27 mouse cellular contexts compared by ENCODE assay signal in genomic region chr12:8993231-8993630, GRCm38 (mm10). TPM values are rescaled to one million over a fixed set of nuclear protein-coding genes. Genes with fewer than 3 reads are reported as not detected.
A peak's percentile ranks its signal among the peaks of the same experiment; 100 is the strongest.
DNase-seq lines count a peak whose midpoint lies in the region; ATAC-seq and TF ChIP-seq lines count a peak whose summit lies in the region.
"Had no signal": no experiment of that assay in that cellular context is flagged by ENCODE, and none has a peak within 500 bp of the region (broad histone marks: within the 10 kb centered on the region; RNA-seq: fewer than 3 reads in every experiment).

No protein-coding gene starts in this region.

- TF ChIP-seq EP300 in liver, postnatal 0 days (IDR thresholded peaks at IDR 0.05; ENCODE audit: low read depth), result no peak

- no peak overlapping the region for H3K9ac ChIP-seq in liver, postnatal 0 days (replicated peaks)
- H3K9ac ChIP-seq: embryonic facial prominence, embryonic 13.5 days; embryonic facial prominence, embryonic 15.5 days; forebrain, embryonic 12.5 days had no signal

- DNase-seq in heart, adult 11 months, result peak; percentile 94
- DNase-seq in heart, embryonic 10.5 days (ENCODE audit: low spot score), result no peak
- DNase-seq in liver, postnatal 0 days, result no peak
- DNase-seq in liver, result no peak
- peak; percentile 4 for DNase-seq in brain, adult 2 months (ENCODE audit: low read depth, low spot score)
- no peak for DNase-seq in adipocyte (ENCODE audit: low spot score)
- DNase-seq: adrenal gland, adult 8-10 months; adrenal gland, postnatal 14 days; adrenal gland, postnatal 36 days; cerebellum, adult 11 months; cerebellum, adult 18-20 months; cerebellum, adult 8-10 months; cerebellum, adult 9-11 months; cerebellum, postnatal 14 days; cerebellum, postnatal 36 days; embryo, embryonic 11 days had no signal

- WGBS in heart, embryonic 10.5 days, result 82% methylated on average over 8 of the region's 8 CpGs
- WGBS in liver, postnatal 0 days (ENCODE audit: insufficient replicate concordance), result 61% methylated on average over 8 of the region's 8 CpGs

- H3K27ac ChIP-seq in heart, embryonic 10.5 days, result no peak overlapping the region
- no peak overlapping the region for H3K27ac ChIP-seq in liver, postnatal 0 days (ENCODE audit: low read depth)
- H3K27ac ChIP-seq: embryonic facial prominence, embryonic 13.5 days; embryonic facial prominence, embryonic 15.5 days; forebrain, embryonic 10.5 days; forebrain, embryonic 12.5 days had no signal

- ATAC-seq in liver, postnatal 0 days, result no peak
- peak; percentile 46 for ATAC-seq in granulocyte monocyte progenitor cell, adult 5-6 weeks (replicated peaks; ENCODE audit: poor library complexity, severe bottlenecking)
- ATAC-seq: forebrain, embryonic 14.5 days; forebrain, embryonic 16.5 days had no signal

- no peak for TF ChIP-seq CTCF in liver, postnatal 0 days (IDR thresholded peaks at IDR 0.05; ENCODE audit: low read depth)

- no peaks in the 10 kb centered on the region for H3K4me1 ChIP-seq in heart, embryonic 10.5 days
- no peaks in the 10 kb centered on the region for H3K4me1 ChIP-seq in liver, postnatal 0 days (ENCODE audit: insufficient read depth)
- H3K4me1 ChIP-seq: embryonic facial prominence, embryonic 13.5 days; embryonic facial prominence, embryonic 15.5 days; forebrain, embryonic 10.5 days; forebrain, embryonic 12.5 days had no signal

- H3K4me2 ChIP-seq in liver, postnatal 0 days (ENCODE audit: low read depth, low read length), result peak overlapping the region; percentile 29; the same call in 1 of the 2 replicates
- H3K4me2 ChIP-seq: embryonic facial prominence, embryonic 13.5 days; embryonic facial prominence, embryonic 15.5 days; forebrain, embryonic 12.5 days had no signal

- no peak overlapping the region for H3K4me3 ChIP-seq in heart, embryonic 10.5 days
- no peak overlapping the region for H3K4me3 ChIP-seq in liver, postnatal 0 days (ENCODE audit: low read depth, low read length)
- H3K4me3 ChIP-seq: embryonic facial prominence, embryonic 13.5 days; embryonic facial prominence, embryonic 15.5 days; erythroblast, embryonic 14.5 days; forebrain, embryonic 10.5 days; forebrain, embryonic 12.5 days had no signal

- no peaks in the 10 kb centered on the region for H3K27me3 ChIP-seq in heart, embryonic 10.5 days (ENCODE audit: insufficient read depth, poor library complexity, severe bottlenecking)
- H3K27me3 ChIP-seq in liver, postnatal 0 days (ENCODE audit: insufficient read depth, low read length), result no peaks in the 10 kb centered on the region
- H3K27me3 ChIP-seq: embryonic facial prominence, embryonic 13.5 days; embryonic facial prominence, embryonic 15.5 days; forebrain, embryonic 12.5 days had no signal

- peaks cover 6% of the 10 kb centered on the region; the same call in 1 of the 2 replicates for H3K36me3 ChIP-seq in heart, embryonic 10.5 days
- no peaks in the 10 kb centered on the region for H3K36me3 ChIP-seq in liver, postnatal 0 days (replicated peaks; ENCODE audit: insufficient read depth, low read length)

- no peaks in the 10 kb centered on the region for H3K9me3 ChIP-seq in heart, embryonic 10.5 days
- H3K9me3 ChIP-seq in liver, postnatal 0 days (ENCODE audit: low read length), result no peaks in the 10 kb centered on the region
- H3K9me3 ChIP-seq: embryonic facial prominence, embryonic 13.5 days; embryonic facial prominence, embryonic 15.5 days; forebrain, embryonic 10.5 days; forebrain, embryonic 12.5 days had no signal

RNA-seq across cellular contexts. Expression of gene Wdr35, which starts 19.5 kb away (rescaled TPM):
- 14.6 and 15.1 TPM in 2 replicates for polyA plus RNA-seq in heart, embryonic 10.5 days (2016; fragmentation: Nextera tagmentation; extraction: Ambion mirVana)
- polyA plus RNA-seq in liver, postnatal 0 days (2015; fragmentation: Nextera tagmentation; extraction: Ambion mirVana), result 1.1 and 1.4 TPM in 2 replicates
- total RNA-seq in granulocyte monocyte progenitor cell, adult 5-6 weeks (2014; fragmentation: Nextera tagmentation), result 0.09 and 1.2 TPM in 2 replicates
- 0.57 and 1.0 TPM in 2 replicates for total RNA-seq in granulocyte monocyte progenitor cell, adult 5-6 weeks (2017)

RNA-seq across cellular contexts. Expression of gene Ttc32, which starts 36.6 kb away (rescaled TPM):
- polyA plus RNA-seq in heart, embryonic 10.5 days (2016; fragmentation: Nextera tagmentation; extraction: Ambion mirVana), result 11.8 and 14.4 TPM in 2 replicates
- polyA plus RNA-seq in liver, postnatal 0 days (2015; fragmentation: Nextera tagmentation; extraction: Ambion mirVana), result 15.2 and 19.1 TPM in 2 replicates
- total RNA-seq in granulocyte monocyte progenitor cell, adult 5-6 weeks (2014; fragmentation: Nextera tagmentation), result 35.6 and 51.0 TPM in 2 replicates
- 26.2 and 29.0 TPM in 2 replicates for total RNA-seq in granulocyte monocyte progenitor cell, adult 5-6 weeks (2017)

RNA-seq across cellular contexts. Expression of gene Matn3, which starts 45.5 kb away (rescaled TPM):
- 1.7 and 2.5 TPM in 2 replicates for polyA plus RNA-seq in heart, embryonic 10.5 days (2016; fragmentation: Nextera tagmentation; extraction: Ambion mirVana)
- not detected in 2 replicates for polyA plus RNA-seq in liver, postnatal 0 days (2015; fragmentation: Nextera tagmentation; extraction: Ambion mirVana)
- not detected in 2 replicates for total RNA-seq in granulocyte monocyte progenitor cell, adult 5-6 weeks (2014; fragmentation: Nextera tagmentation)
- total RNA-seq in granulocyte monocyte progenitor cell, adult 5-6 weeks (2017), result not detected in 2 replicates
- total RNA-seq: adrenal gland, adult 18-20 months; adrenal gland, adult 8-10 months; adrenal gland, postnatal 14 days; adrenal gland, postnatal 36 days; common myeloid progenitor, adult 5-6 weeks; MEL had no signal
- polyA plus RNA-seq: erythroblast, embryonic 14.5 days had no signal

Comparison
In these comparisons a context has a peak if more than half of its experiments do, and no peak if none do; other contexts are left out.
1. DNase-seq: peak in heart, adult 11 months (single experiment) and brain, adult 2 months (single experiment); none in heart, embryonic 10.5 days (single experiment), liver, postnatal 0 days (single experiment), liver (single experiment) and adipocyte (single experiment).